Mouse (Mus musculus) hindbrain, embryonic 15.5 days (tissue): ENCODE measurements around the gene Sec61a1. TPM values are rescaled to one million over a fixed set of nuclear protein-coding genes. Genes with fewer than 3 reads are reported as not detected.
A peak's percentile ranks its signal among the peaks of the same experiment; 100 is the strongest.

Experiments used
- ATAC-seq: fragments of 200-750 bp; cut with Nextera tagmentation; 2 replicates; pipeline ENCODE4 v1.8.0; 2017; ENCODE audit warnings: low read depth, moderate number of reproducible peaks, moderate TSS enrichment; ENCODE audit not compliant: low FRiP score
- H3K27ac ChIP-seq: fragments of 300-500 bp; sonication (generic); replicated peaks from 2 replicates; pipeline ENCODE4 v1.5.1; 2015; ENCODE audit warnings: mild to moderate bottlenecking, inconsistent platforms
- H3K27me3 ChIP-seq: fragments of 300-500 bp; sonication (generic); 2 replicates; pipeline ENCODE4 v1.6.1; 2015; ENCODE audit warnings: control low read depth, inconsistent platforms
- H3K36me3 ChIP-seq: fragments of 300-500 bp; sonication (generic); 2 replicates; pipeline ENCODE4 v1.6.1; 2015; ENCODE audit warnings: control low read depth, inconsistent platforms
- H3K4me1 ChIP-seq: fragments of 300-500 bp; sonication (generic); replicated peaks from 2 replicates; pipeline ENCODE4 v1.6.1; 2015; ENCODE audit warnings: control low read depth, inconsistent platforms
- H3K4me2 ChIP-seq: fragments of 300-500 bp; sonication (generic); 2 replicates; pipeline ENCODE4 v1.6.1; 2015; ENCODE audit warnings: moderate library complexity, mild to moderate bottlenecking, inconsistent platforms
- H3K4me3 ChIP-seq: fragments of 300-500 bp; sonication (generic); 2 replicates; pipeline ENCODE4 v1.5.1; 2015; ENCODE audit warnings: mild to moderate bottlenecking, inconsistent platforms
- H3K9ac ChIP-seq: fragments of 300-500 bp; sonication (generic); 2 replicates; pipeline ENCODE4 v1.6.1; 2015; ENCODE audit warnings: inconsistent platforms
- H3K9me3 ChIP-seq: fragments of 300-500 bp; sonication (generic); 2 replicates; pipeline ENCODE4 v1.6.1; 2016; ENCODE audit warnings: control low read depth, inconsistent platforms
- WGBS: fragments of 180-500 bp; shearing (Covaris S2); methylation state at CpG from one replicate; pipeline ENCODE4 v1.1.7; 2015; 5-methylcytosine and 5-hydroxymethylcytosine counted together
- polyA plus RNA-seq: library from polyadenylated mRNA; unstranded; fragments of >200 nt; fragmentation: Nextera tagmentation; extraction: Ambion mirVana; gene quantifications from 2 replicates; pipeline ENCODE4 v1.2.1, GENCODE M21; 2015

Gene Sec61a1
- polyA plus RNA-seq, 1 experiment from 2014 or later, result 160 TPM

GRCm38 (mm10) chr6:88514546-88514945, 4.2 kb downstream of the Sec61a1 start:
- no peak overlapping the region for H3K4me2 ChIP-seq
- no peak overlapping the region for H3K4me3 ChIP-seq
- H3K9ac ChIP-seq, result no peak overlapping the region
- no peak for ATAC-seq
- no peak overlapping the region for H3K27ac ChIP-seq
- 89% methylated on average over 4 of the region's 4 CpGs for WGBS
- H3K9me3 ChIP-seq, result no peaks in the 10 kb centered on the region
- H3K27me3 ChIP-seq, result no peaks in the 10 kb centered on the region
- peaks cover 21% of the 10 kb centered on the region for H3K4me1 ChIP-seq
- peaks cover 61% of the 10 kb centered on the region for H3K36me3 ChIP-seq

- H3K9me3 ChIP-seq, result no peaks in the 10 kb centered on the region
- peaks cover 17% of the 10 kb centered on the region for H3K4me1 ChIP-seq
- H3K27me3 ChIP-seq, result no peaks in the 10 kb centered on the region
- H3K4me3 ChIP-seq, result no peak overlapping the region
- no peak overlapping the region for H3K27ac ChIP-seq
- no peak overlapping the region for H3K9ac ChIP-seq
- H3K4me2 ChIP-seq, result no peak overlapping the region
- WGBS, result 97% methylated on average over 8 of the region's 8 CpGs
- peaks cover 65% of the 10 kb centered on the region for H3K36me3 ChIP-seq
- ATAC-seq, result no peak
Observed at GRCm38 (mm10) chr6:88513984-88514383, 4.7 kb downstream of the Sec61a1 start.

- Histone ChIP-seq H3K4me2 (no peak overlapping the region), H3K4me3 (no peak overlapping the region), H3K36me3 (peaks cover 59% of the 10 kb centered on the region), H3K27me3 (no peaks in the 10 kb centered on the region), H3K4me1 (peaks cover 9% of the 10 kb centered on the region), H3K9me3 (no peaks in the 10 kb centered on the region), H3K9ac (no peak overlapping the region), H3K27ac (no peak overlapping the region)
- ATAC-seq, result no peak
- WGBS, result 91% methylated on average over 4 of the region's 4 CpGs
Observed at GRCm38 (mm10) chr6:88503044-88503443, 15.7 kb downstream of the Sec61a1 start.

- no peak for ATAC-seq
- Histone ChIP-seq H3K36me3 (peaks cover 59% of the 10 kb centered on the region), H3K4me3 (no peak overlapping the region), H3K4me1 (peaks cover 9% of the 10 kb centered on the region), H3K4me2 (no peak overlapping the region), H3K9ac (no peak overlapping the region), H3K27me3 (no peaks in the 10 kb centered on the region), H3K9me3 (no peaks in the 10 kb centered on the region), H3K27ac (no peak overlapping the region)
- WGBS, result 83% methylated on average over 13 of the region's 13 CpGs
Observed at GRCm38 (mm10) chr6:88502030-88502970, 16.4 kb downstream of the Sec61a1 start.

GRCm38 (mm10) chr6:88500405-88500767, 18.3 kb downstream of the Sec61a1 start:
- H3K4me2 ChIP-seq, result peak overlapping the region; percentile 91
- WGBS, result 7% methylated on average over 3 of the region's 3 CpGs
- H3K4me3 ChIP-seq, result peak overlapping the region; percentile 44
- H3K4me1 ChIP-seq, result peaks cover 9% of the 10 kb centered on the region
- no peak overlapping the region for H3K9ac ChIP-seq
- H3K27me3 ChIP-seq, result no peaks in the 10 kb centered on the region
- H3K36me3 ChIP-seq, result peaks cover 47% of the 10 kb centered on the region
- no peak for ATAC-seq
- H3K9me3 ChIP-seq, result no peaks in the 10 kb centered on the region
- H3K27ac ChIP-seq, result peak overlapping the region; percentile 77

- peaks cover 42% of the 10 kb centered on the region for H3K36me3 ChIP-seq
- H3K4me2 ChIP-seq, result peak overlapping the region; percentile 91
- H3K4me3 ChIP-seq, result peak overlapping the region; percentile 44
- H3K27me3 ChIP-seq, result no peaks in the 10 kb centered on the region
- ATAC-seq, result peak; percentile 89
- H3K9me3 ChIP-seq, result no peaks in the 10 kb centered on the region
- peak overlapping the region; percentile 77 for H3K27ac ChIP-seq
- H3K9ac ChIP-seq, result peak overlapping the region; percentile 70
- WGBS, result 2% methylated on average over 76 of the region's 76 CpGs
- H3K4me1 ChIP-seq, result peaks cover 9% of the 10 kb centered on the region
Observed at GRCm38 (mm10) chr6:88499481-88500404, 19.0 kb downstream of the Sec61a1 start.

- peaks cover 25% of the 10 kb centered on the region for H3K36me3 ChIP-seq
- no peak for ATAC-seq
- no peaks in the 10 kb centered on the region for H3K9me3 ChIP-seq
Observed at GRCm38 (mm10) chr6:88493712-88494111, 25.0 kb downstream of the Sec61a1 start.

GRCm38 (mm10) chr6:88490629-88491354, 27.9 kb downstream of the Sec61a1 start:
- Histone ChIP-seq H3K27ac (no peak overlapping the region; the same call in 1 of the 2 replicates), H3K9ac (no peak overlapping the region), H3K27me3 (no peaks in the 10 kb centered on the region), H3K4me1 (peaks cover 9% of the 10 kb centered on the region; the same call in 1 of the 2 replicates), H3K36me3 (0 out of 2 replicates have a peak, but pooled peaks cover 8% of the 10 kb centered on the region), H3K4me2 (no peak overlapping the region), H3K4me3 (no peak overlapping the region), H3K9me3 (no peaks in the 10 kb centered on the region)
- 71% methylated on average over 12 of the region's 12 CpGs for WGBS
- peak; percentile 67; the same call in 1 of the 2 replicates for ATAC-seq

More at GRCm38 (mm10) chr6:88493712-88494111, 25.0 kb downstream of the Sec61a1 start:
- no peak overlapping the region for H3K9ac ChIP-seq
- H3K27ac ChIP-seq, result no peak overlapping the region
- no peaks in the 10 kb centered on the region for H3K27me3 ChIP-seq
- H3K4me3 ChIP-seq, result no peak overlapping the region
- H3K4me2 ChIP-seq, result no peak overlapping the region
- 77% methylated on average over 6 of the region's 6 CpGs for WGBS
- no peaks in the 10 kb centered on the region for H3K4me1 ChIP-seq

GRCm38 (mm10) chr6:88489834-88490233, 28.9 kb downstream of the Sec61a1 start:
- peaks cover 9% of the 10 kb centered on the region; the same call in 1 of the 2 replicates for H3K4me1 ChIP-seq
- H3K9ac ChIP-seq, result no peak overlapping the region
- H3K4me2 ChIP-seq, result no peak overlapping the region
- peaks cover 14% of the 10 kb centered on the region; the same call in 1 of the 2 replicates for H3K36me3 ChIP-seq
- no peaks in the 10 kb centered on the region for H3K27me3 ChIP-seq
- 93% methylated on average over 6 of the region's 6 CpGs for WGBS
- ATAC-seq, result no peak
- no peaks in the 10 kb centered on the region for H3K9me3 ChIP-seq
- H3K4me3 ChIP-seq, result no peak overlapping the region
- no peak overlapping the region for H3K27ac ChIP-seq

- Histone ChIP-seq H3K9me3 (no peaks in the 10 kb centered on the region), H3K4me2 (no peak overlapping the region), H3K4me3 (no peak overlapping the region), H3K27ac (no peak overlapping the region), H3K9ac (no peak overlapping the region), H3K36me3 (peaks cover 22% of the 10 kb centered on the region; the same call in 1 of the 2 replicates), H3K27me3 (no peaks in the 10 kb centered on the region), H3K4me1 (peaks cover 9% of the 10 kb centered on the region; the same call in 1 of the 2 replicates)
- ATAC-seq, result no peak
- WGBS, result 94% methylated on average over 7 of the region's 7 CpGs
Observed at GRCm38 (mm10) chr6:88489026-88489425, 29.7 kb downstream of the Sec61a1 start.

- no peak overlapping the region for H3K9ac ChIP-seq
- H3K4me1 ChIP-seq, result peaks cover 9% of the 10 kb centered on the region; the same call in 1 of the 2 replicates
- peak; percentile 83 for ATAC-seq
- H3K27ac ChIP-seq, result no peak overlapping the region
- WGBS, result 64% methylated on average over 8 of the region's 8 CpGs
- H3K4me3 ChIP-seq, result no peak overlapping the region
- H3K36me3 ChIP-seq, result peaks cover 30% of the 10 kb centered on the region
- no peaks in the 10 kb centered on the region for H3K27me3 ChIP-seq
- no peaks in the 10 kb centered on the region for H3K9me3 ChIP-seq
- no peak overlapping the region for H3K4me2 ChIP-seq
Observed at GRCm38 (mm10) chr6:88486893-88487292, 31.8 kb downstream of the Sec61a1 start.
